Mouse (Mus musculus): ENCODE data around the gene Tspan33. TPM values are rescaled to one million over a fixed set of nuclear protein-coding genes. Genes with fewer than 3 reads are reported as not detected.
A peak's percentile ranks its signal among the peaks of the same experiment; 100 is the strongest.
"Not testable (repeated sequence)": the region's sequence is repeated elsewhere in the genome, so short reads cannot be mapped to it uniquely, and the experiment has no call there.

Gene Tspan33
- polyA plus RNA-seq, 1 experiment from 2014 or later, result 3.5 TPM

GRCm38 (mm10) chr6:29672563-29673411 lies 21.2 kb upstream of the Tspan33 start:
- H3K27ac ChIP-seq (ENCODE audit: low read length), result no peak overlapping the region
- no peaks in the 10 kb centered on the region for H3K27me3 ChIP-seq (ENCODE audit: control insufficient read depth, insufficient read depth, low read depth, low read length)
- no peaks in the 10 kb centered on the region for H3K4me1 ChIP-seq (replicated peaks; ENCODE audit: control insufficient read depth, insufficient read depth, low read length)
- WGBS, result 35% methylated on average over 12 of the region's 12 CpGs
- no peak overlapping the region for H3K9ac ChIP-seq (ENCODE audit: low read length)
- H3K9me3 ChIP-seq (ENCODE audit: control insufficient read depth, low read length), result no peaks in the 10 kb centered on the region
- no peak overlapping the region for H3K4me3 ChIP-seq (ENCODE audit: low read length)
- H3K36me3 ChIP-seq (ENCODE audit: control insufficient read depth, insufficient read depth, low read length), result no peaks in the 10 kb centered on the region
- ATAC-seq (ENCODE audit: low read depth), result no peak
- no peak overlapping the region for H3K4me2 ChIP-seq (ENCODE audit: low read depth, low read length)

DNA sequence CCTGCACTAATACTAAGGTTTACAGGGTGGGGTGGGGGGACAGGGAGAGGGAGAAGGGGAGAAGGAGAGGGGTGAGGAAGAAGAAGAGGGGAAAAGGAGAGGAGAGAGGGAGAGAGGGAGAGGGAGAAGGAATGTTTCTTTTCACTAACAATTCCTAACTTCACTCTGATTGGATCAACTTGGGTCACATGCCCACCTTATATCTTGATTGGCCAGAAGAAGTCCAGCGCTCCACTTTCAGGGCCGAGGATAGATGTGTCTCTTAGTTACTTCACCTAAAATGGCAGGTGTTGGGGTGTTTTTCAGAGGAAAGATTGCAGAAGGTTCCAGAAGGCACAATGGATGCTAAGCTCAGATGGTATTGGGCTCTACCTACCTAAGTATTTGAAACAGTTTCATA lies 20.3 kb upstream of the Tspan33 start:
- Histone ChIP-seq H3K4me2 (ENCODE audit: low read depth, low read length) (no peak overlapping the region), H3K27me3 (ENCODE audit: control insufficient read depth, insufficient read depth, low read depth, low read length) (no peaks in the 10 kb centered on the region), H3K4me1 (replicated peaks; ENCODE audit: control insufficient read depth, insufficient read depth, low read length) (no peaks in the 10 kb centered on the region), H3K4me3 (ENCODE audit: low read length) (no peak overlapping the region), H3K27ac (ENCODE audit: low read length) (no peak overlapping the region), H3K36me3 (ENCODE audit: control insufficient read depth, insufficient read depth, low read length) (no peaks in the 10 kb centered on the region), H3K9ac (ENCODE audit: low read length) (no peak overlapping the region), H3K9me3 (ENCODE audit: control insufficient read depth, low read length) (no peaks in the 10 kb centered on the region)
- ATAC-seq (ENCODE audit: low read depth), result no peak
- 33% methylated on average over 2 of the region's 2 CpGs for WGBS

GRCm38 (mm10) chr6:29679947-29680550 lies 14.0 kb upstream of the Tspan33 start:
- H3K27ac ChIP-seq (ENCODE audit: low read length); H3K36me3 ChIP-seq (ENCODE audit: control insufficient read depth, insufficient read depth, low read length); H3K4me2 ChIP-seq (ENCODE audit: low read depth, low read length); H3K9me3 ChIP-seq (ENCODE audit: control insufficient read depth, low read length); H3K4me3 ChIP-seq (ENCODE audit: low read length); H3K27me3 ChIP-seq (ENCODE audit: control insufficient read depth, insufficient read depth, low read depth, low read length); H3K4me1 ChIP-seq (replicated peaks; ENCODE audit: control insufficient read depth, insufficient read depth, low read length); H3K9ac ChIP-seq (ENCODE audit: low read length); ATAC-seq (ENCODE audit: low read depth): not testable (repeated sequence)
- 77% methylated on average over 8 of the region's 10 CpGs for WGBS

- no peak overlapping the region for H3K9ac ChIP-seq (ENCODE audit: low read length)
- H3K36me3 ChIP-seq (ENCODE audit: control insufficient read depth, insufficient read depth, low read length), result no peaks in the 10 kb centered on the region
- H3K27me3 ChIP-seq (ENCODE audit: control insufficient read depth, insufficient read depth, low read depth, low read length), result no peaks in the 10 kb centered on the region
- H3K9me3 ChIP-seq (ENCODE audit: control insufficient read depth, low read length), result no peaks in the 10 kb centered on the region
- H3K4me3 ChIP-seq (ENCODE audit: low read length), result no peak overlapping the region
- no peak overlapping the region for H3K4me2 ChIP-seq (ENCODE audit: low read depth, low read length)
- H3K4me1 ChIP-seq (replicated peaks; ENCODE audit: control insufficient read depth, insufficient read depth, low read length), result no peaks in the 10 kb centered on the region
- ATAC-seq (ENCODE audit: low read depth), result no peak
- 70% methylated on average over 4 of the region's 4 CpGs for WGBS
- no peak overlapping the region for H3K27ac ChIP-seq (ENCODE audit: low read length)
These were observed 12.2 kb upstream of the Tspan33 start for GRCm38 (mm10) chr6:29681853-29682252.

DNA sequence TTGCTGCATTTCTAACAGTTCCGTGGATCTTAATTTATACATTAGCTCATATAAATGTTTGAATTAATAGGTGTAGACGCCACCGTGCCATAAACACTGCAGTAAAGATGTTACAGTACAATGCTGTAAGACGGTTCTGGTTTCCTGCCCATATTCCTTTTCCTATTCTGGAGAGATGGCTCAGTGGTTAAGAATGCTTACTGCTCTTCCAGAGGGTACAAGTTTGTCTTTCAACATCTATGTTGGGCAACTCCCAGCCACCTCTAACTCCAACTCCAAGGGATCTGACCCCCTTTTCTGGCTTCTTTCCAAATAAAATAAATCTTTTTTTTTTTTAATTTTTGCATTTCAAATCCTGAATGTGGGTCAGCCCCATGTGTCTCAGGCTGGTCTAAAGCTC lies 9.3 kb upstream of the Tspan33 start:
- Histone ChIP-seq H3K36me3 (ENCODE audit: control insufficient read depth, insufficient read depth, low read length) (no peaks in the 10 kb centered on the region), H3K9ac (ENCODE audit: low read length) (no peak overlapping the region), H3K27me3 (ENCODE audit: control insufficient read depth, insufficient read depth, low read depth, low read length) (no peaks in the 10 kb centered on the region), H3K4me3 (ENCODE audit: low read length) (no peak overlapping the region), H3K4me1 (replicated peaks; ENCODE audit: control insufficient read depth, insufficient read depth, low read length) (no peaks in the 10 kb centered on the region), H3K27ac (ENCODE audit: low read length) (no peak overlapping the region), H3K9me3 (ENCODE audit: control insufficient read depth, low read length) (no peaks in the 10 kb centered on the region), H3K4me2 (ENCODE audit: low read depth, low read length) (no peak overlapping the region)
- ATAC-seq (ENCODE audit: low read depth), result no peak
- 57% methylated on average over 4 of the region's 4 CpGs for WGBS

DNA sequence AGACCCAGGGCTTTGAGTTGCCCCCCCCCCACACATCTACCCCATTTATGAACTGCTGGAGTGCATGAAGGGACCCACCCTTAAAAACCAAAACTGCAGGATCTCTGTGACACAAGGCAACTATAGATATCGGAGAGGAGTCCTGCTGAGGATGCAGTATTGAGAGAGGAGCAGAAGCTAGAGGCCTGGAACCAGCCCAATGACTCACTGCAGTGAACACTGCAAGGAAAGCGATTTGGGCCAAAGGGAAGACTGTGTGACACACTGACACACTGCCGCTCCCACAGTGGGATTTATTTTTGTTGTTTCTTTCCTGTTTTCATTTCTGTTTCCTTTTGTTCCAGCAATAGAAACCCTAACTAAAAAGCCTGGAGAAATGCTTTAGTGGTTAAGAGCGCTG lies 8.1 kb upstream of the Tspan33 start:
- Histone ChIP-seq H3K9me3 (ENCODE audit: control insufficient read depth, low read length) (no peaks in the 10 kb centered on the region), H3K4me1 (replicated peaks; ENCODE audit: control insufficient read depth, insufficient read depth, low read length) (no peaks in the 10 kb centered on the region), H3K4me2 (ENCODE audit: low read depth, low read length) (no peak overlapping the region), H3K27me3 (ENCODE audit: control insufficient read depth, insufficient read depth, low read depth, low read length) (peaks cover under 1% of the 10 kb centered on the region; the same call in 1 of the 2 replicates), H3K27ac (ENCODE audit: low read length) (no peak overlapping the region), H3K9ac (ENCODE audit: low read length) (no peak overlapping the region), H3K4me3 (ENCODE audit: low read length) (no peak overlapping the region), H3K36me3 (ENCODE audit: control insufficient read depth, insufficient read depth, low read length) (no peaks in the 10 kb centered on the region)
- no peak for ATAC-seq (ENCODE audit: low read depth)
- WGBS, result 71% methylated on average over 4 of the region's 4 CpGs

DNA sequence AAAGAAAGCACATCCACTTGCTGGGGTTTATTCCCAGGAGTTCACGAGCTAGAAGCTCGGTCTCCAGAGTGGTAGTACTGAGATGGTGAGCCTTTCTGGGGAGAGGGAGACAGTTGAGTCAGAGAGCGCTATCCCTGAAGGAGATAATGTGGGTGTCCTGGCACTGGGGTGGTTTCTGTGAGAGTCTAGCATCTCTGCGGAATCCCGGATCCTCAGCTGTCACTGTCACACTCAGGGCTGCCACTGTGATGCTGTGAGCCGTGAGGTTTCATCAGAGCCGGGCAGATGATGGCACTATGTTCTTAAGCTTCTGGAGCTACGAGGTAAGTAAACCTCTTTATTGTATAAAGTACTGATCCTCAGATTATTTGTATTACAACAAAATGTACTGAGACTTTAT lies 4.6 kb upstream of the Tspan33 start:
- no peak overlapping the region for H3K4me3 ChIP-seq (ENCODE audit: low read length)
- no peak for ATAC-seq (ENCODE audit: low read depth)
- 68% methylated on average over 8 of the region's 8 CpGs for WGBS

GRCm38 (mm10) chr6:29694375-29695289 lies 610 bp downstream of the Tspan33 start:
- Histone ChIP-seq H3K27me3 (ENCODE audit: control insufficient read depth, insufficient read depth, low read depth, low read length) (peaks cover 18% of the 10 kb centered on the region), H3K36me3 (ENCODE audit: control insufficient read depth, insufficient read depth, low read length) (no peaks in the 10 kb centered on the region), H3K4me3 (ENCODE audit: low read length) (peak overlapping the region; percentile 70), H3K4me2 (ENCODE audit: low read depth, low read length) (peak overlapping the region; percentile 98), H3K9me3 (ENCODE audit: control insufficient read depth, low read length) (no peaks in the 10 kb centered on the region), H3K4me1 (replicated peaks; ENCODE audit: control insufficient read depth, insufficient read depth, low read length) (peaks cover 4% of the 10 kb centered on the region), H3K9ac (ENCODE audit: low read length) (peak overlapping the region; percentile 75), H3K27ac (ENCODE audit: low read length) (no peak overlapping the region)
- 0 out of 2 replicates have a peak, but pooled peaks have one; percentile 22 for ATAC-seq (ENCODE audit: low read depth)
- 9% methylated on average over 35 of the region's 35 CpGs for WGBS

More for the DNA sequence above, 4.6 kb upstream of the Tspan33 start:
- Histone ChIP-seq H3K9me3 (ENCODE audit: control insufficient read depth, low read length) (no peaks in the 10 kb centered on the region), H3K9ac (ENCODE audit: low read length) (no peak overlapping the region), H3K4me1 (replicated peaks; ENCODE audit: control insufficient read depth, insufficient read depth, low read length) (peaks cover 2% of the 10 kb centered on the region), H3K36me3 (ENCODE audit: control insufficient read depth, insufficient read depth, low read length) (no peaks in the 10 kb centered on the region), H3K4me2 (ENCODE audit: low read depth, low read length) (no peak overlapping the region), H3K27ac (ENCODE audit: low read length) (no peak overlapping the region), H3K27me3 (ENCODE audit: control insufficient read depth, insufficient read depth, low read depth, low read length) (peaks cover 18% of the 10 kb centered on the region)

GRCm38 (mm10) chr6:29695290-29695674 lies 1.3 kb downstream of the Tspan33 start:
- Histone ChIP-seq H3K4me1 (replicated peaks; ENCODE audit: control insufficient read depth, insufficient read depth, low read length) (peaks cover 4% of the 10 kb centered on the region), H3K27ac (ENCODE audit: low read length) (no peak overlapping the region), H3K9ac (ENCODE audit: low read length) (no peak overlapping the region), H3K4me3 (ENCODE audit: low read length) (no peak overlapping the region), H3K4me2 (ENCODE audit: low read depth, low read length) (no peak overlapping the region), H3K36me3 (ENCODE audit: control insufficient read depth, insufficient read depth, low read length) (no peaks in the 10 kb centered on the region), H3K9me3 (ENCODE audit: control insufficient read depth, low read length) (no peaks in the 10 kb centered on the region), H3K27me3 (ENCODE audit: control insufficient read depth, insufficient read depth, low read depth, low read length) (peaks cover 18% of the 10 kb centered on the region)
- WGBS, result 46% methylated on average over 3 of the region's 3 CpGs
- no peak for ATAC-seq (ENCODE audit: low read depth)

All from lung, embryonic 16.5 days (tissue).